Mouse (Mus musculus) C2C12 (cell line): ENCODE results near the gene Vwa5b1.

Source experiments
- CEBPB ChIP-seq: IDR thresholded peaks from one replicate; pipeline ENCODE4 v1.6.1; 2011; ENCODE audit warnings: low read depth, mild to moderate bottlenecking, control low read depth, moderate library complexity
- CTCF ChIP-seq: IDR thresholded peaks from one replicate; pipeline ENCODE4 v1.5.1; 2011; ENCODE audit not compliant: control insufficient read depth, insufficient read depth, insufficient read length
- FOSL1 ChIP-seq: IDR thresholded peaks from one replicate; pipeline ENCODE4 v1.8.0; 2011; ENCODE audit warnings: mild to moderate bottlenecking, low read length; ENCODE audit not compliant: poor library complexity, insufficient read depth, severe bottlenecking
- MAX ChIP-seq: IDR thresholded peaks from one replicate; pipeline ENCODE4 v1.6.1; 2011; ENCODE audit warnings: mild to moderate bottlenecking, control low read depth
- MYOD1 ChIP-seq: IDR thresholded peaks from one replicate; pipeline ENCODE4 v1.6.1; 2011; ENCODE audit warnings: low read depth; ENCODE audit not compliant: control insufficient read depth, insufficient read length
- USF1 ChIP-seq: IDR thresholded peaks from one replicate; pipeline ENCODE4 v1.6.1; 2011; ENCODE audit warnings: low read depth, mild to moderate bottlenecking, control low read depth, moderate library complexity

DNA sequence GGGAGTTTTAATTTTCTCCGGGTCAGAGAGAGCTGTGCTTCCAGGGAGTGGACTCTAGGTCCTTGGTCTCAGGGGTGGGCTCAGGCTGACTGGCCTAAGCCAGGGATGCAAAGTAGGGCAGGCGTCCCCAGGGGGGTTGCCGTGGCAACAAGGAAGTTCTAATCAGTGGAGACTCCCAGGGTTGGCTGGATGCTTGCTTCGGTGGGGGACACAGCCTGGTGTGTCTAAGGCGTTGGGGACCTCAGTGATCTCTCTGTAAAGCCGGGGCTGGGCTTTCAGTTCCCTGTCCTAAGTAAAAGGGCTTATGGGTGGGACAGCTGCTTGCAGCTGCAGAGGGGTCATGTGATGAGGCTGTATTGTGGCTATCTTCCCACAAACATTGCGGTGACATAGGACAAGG lies 113.4 kb downstream of the Vwa5b1 start:
- no peak for TF ChIP-seq CTCF
- TF ChIP-seq MAX = no peak
- no peak for TF ChIP-seq CEBPB
- no peak for TF ChIP-seq MYOD1
- no peak for TF ChIP-seq USF1
- TF ChIP-seq FOSL1 = no peak
